Mouse (Mus musculus): Measurements from ENCODE around the gene Apol7e. TPM values are rescaled to one million over a fixed set of nuclear protein-coding genes. Genes with fewer than 3 reads are reported as not detected.
"Not testable (repeated sequence)": the region's sequence is repeated elsewhere in the genome, so short reads cannot be mapped to it uniquely, and the experiment has no call there.

The Apol7e gene
- polyA plus RNA-seq, 1 experiment: 0.54 TPM

- not testable (repeated sequence) for H3K9me3 ChIP-seq (replicated peaks; ENCODE audit: control insufficient read depth, insufficient read depth, low read length, poor library complexity, severe bottlenecking); H3K4me3 ChIP-seq (ENCODE audit: low read depth, low read length); H3K27ac ChIP-seq (ENCODE audit: insufficient read depth, low read length); H3K36me3 ChIP-seq (ENCODE audit: control insufficient read depth, insufficient read depth, low read length, poor library complexity, severe bottlenecking); H3K27me3 ChIP-seq (ENCODE audit: control insufficient read depth, insufficient read depth, low read length, poor library complexity, severe bottlenecking); H3K4me1 ChIP-seq (ENCODE audit: control insufficient read depth, insufficient read depth, low read length); H3K9ac ChIP-seq (ENCODE audit: low read depth, poor library complexity, severe bottlenecking)
Observed at GRCm38 (mm10) chr15:77728739-77729138, 30.1 kb downstream of the Apol7e start, which contains the start of gene Apol9b. Apol9b (plus strand) TSS chr15:77729039.

GRCm38 (mm10) chr15:77731605-77732004 lies 32.9 kb downstream of the Apol7e start:
- Histone ChIP-seq H3K4me1 (ENCODE audit: control insufficient read depth, insufficient read depth, low read length) (no peaks in the 10 kb centered on the region), H3K27ac (ENCODE audit: insufficient read depth, low read length) (no peak overlapping the region), H3K4me3 (ENCODE audit: low read depth, low read length) (no peak overlapping the region), H3K9ac (ENCODE audit: low read depth, poor library complexity, severe bottlenecking) (no peak overlapping the region), H3K9me3 (replicated peaks; ENCODE audit: control insufficient read depth, insufficient read depth, low read length, poor library complexity, severe bottlenecking) (no peaks in the 10 kb centered on the region), H3K27me3 (ENCODE audit: control insufficient read depth, insufficient read depth, low read length, poor library complexity, severe bottlenecking) (no peaks in the 10 kb centered on the region), H3K36me3 (ENCODE audit: control insufficient read depth, insufficient read depth, low read length, poor library complexity, severe bottlenecking) (no peaks in the 10 kb centered on the region)
- TF ChIP-seq EP300 (IDR thresholded peaks at IDR 0.05; ENCODE audit: insufficient read depth, low read depth, low read length): no peak
- TF ChIP-seq POLR2A (IDR thresholded peaks at IDR 0.05; ENCODE audit: insufficient read depth, low read length): no peak
- TF ChIP-seq CTCF (IDR thresholded peaks at IDR 0.05; ENCODE audit: low read depth, low read length): no peak

GRCm38 (mm10) chr15:77732851-77733250 lies 34.2 kb downstream of the Apol7e start:
- not testable (repeated sequence) for H3K4me1 ChIP-seq (ENCODE audit: control insufficient read depth, insufficient read depth, low read length); H3K36me3 ChIP-seq (ENCODE audit: control insufficient read depth, insufficient read depth, low read length, poor library complexity, severe bottlenecking); H3K4me3 ChIP-seq (ENCODE audit: low read depth, low read length); H3K9ac ChIP-seq (ENCODE audit: low read depth, poor library complexity, severe bottlenecking); H3K27me3 ChIP-seq (ENCODE audit: control insufficient read depth, insufficient read depth, low read length, poor library complexity, severe bottlenecking); H3K27ac ChIP-seq (ENCODE audit: insufficient read depth, low read length); H3K9me3 ChIP-seq (replicated peaks; ENCODE audit: control insufficient read depth, insufficient read depth, low read length, poor library complexity, severe bottlenecking)

- not testable (repeated sequence) for H3K27me3 ChIP-seq (ENCODE audit: control insufficient read depth, insufficient read depth, low read length, poor library complexity, severe bottlenecking); H3K4me3 ChIP-seq (ENCODE audit: low read depth, low read length); H3K9ac ChIP-seq (ENCODE audit: low read depth, poor library complexity, severe bottlenecking); H3K4me1 ChIP-seq (ENCODE audit: control insufficient read depth, insufficient read depth, low read length); H3K9me3 ChIP-seq (replicated peaks; ENCODE audit: control insufficient read depth, insufficient read depth, low read length, poor library complexity, severe bottlenecking); H3K36me3 ChIP-seq (ENCODE audit: control insufficient read depth, insufficient read depth, low read length, poor library complexity, severe bottlenecking); H3K27ac ChIP-seq (ENCODE audit: insufficient read depth, low read length)
Observed at GRCm38 (mm10) chr15:77733380-77733779, 34.7 kb downstream of the Apol7e start.

GRCm38 (mm10) chr15:77733903-77734302 lies 35.2 kb downstream of the Apol7e start:
- not testable (repeated sequence) for H3K27ac ChIP-seq (ENCODE audit: insufficient read depth, low read length); H3K27me3 ChIP-seq (ENCODE audit: control insufficient read depth, insufficient read depth, low read length, poor library complexity, severe bottlenecking); H3K36me3 ChIP-seq (ENCODE audit: control insufficient read depth, insufficient read depth, low read length, poor library complexity, severe bottlenecking); H3K4me1 ChIP-seq (ENCODE audit: control insufficient read depth, insufficient read depth, low read length); H3K4me3 ChIP-seq (ENCODE audit: low read depth, low read length); H3K9me3 ChIP-seq (replicated peaks; ENCODE audit: control insufficient read depth, insufficient read depth, low read length, poor library complexity, severe bottlenecking); H3K9ac ChIP-seq (ENCODE audit: low read depth, poor library complexity, severe bottlenecking)

- Histone ChIP-seq H3K9me3 (replicated peaks; ENCODE audit: control insufficient read depth, insufficient read depth, low read length, poor library complexity, severe bottlenecking) (no peaks in the 10 kb centered on the region), H3K9ac (ENCODE audit: low read depth, poor library complexity, severe bottlenecking) (no peak overlapping the region), H3K4me3 (ENCODE audit: low read depth, low read length) (no peak overlapping the region), H3K27ac (ENCODE audit: insufficient read depth, low read length) (no peak overlapping the region), H3K4me1 (ENCODE audit: control insufficient read depth, insufficient read depth, low read length) (no peaks in the 10 kb centered on the region), H3K27me3 (ENCODE audit: control insufficient read depth, insufficient read depth, low read length, poor library complexity, severe bottlenecking) (no peaks in the 10 kb centered on the region), H3K36me3 (ENCODE audit: control insufficient read depth, insufficient read depth, low read length, poor library complexity, severe bottlenecking) (no peaks in the 10 kb centered on the region)
- TF ChIP-seq CTCF (IDR thresholded peaks at IDR 0.05; ENCODE audit: low read depth, low read length): peak; percentile 25
- TF ChIP-seq POLR2A (IDR thresholded peaks at IDR 0.05; ENCODE audit: insufficient read depth, low read length): no peak
Observed at GRCm38 (mm10) chr15:77740511-77741297, 42.0 kb downstream of the Apol7e start.

- not testable (repeated sequence) for H3K9ac ChIP-seq (ENCODE audit: low read depth, poor library complexity, severe bottlenecking); H3K4me1 ChIP-seq (ENCODE audit: control insufficient read depth, insufficient read depth, low read length); H3K9me3 ChIP-seq (replicated peaks; ENCODE audit: control insufficient read depth, insufficient read depth, low read length, poor library complexity, severe bottlenecking); H3K27ac ChIP-seq (ENCODE audit: insufficient read depth, low read length); H3K4me3 ChIP-seq (ENCODE audit: low read depth, low read length); H3K36me3 ChIP-seq (ENCODE audit: control insufficient read depth, insufficient read depth, low read length, poor library complexity, severe bottlenecking); H3K27me3 ChIP-seq (ENCODE audit: control insufficient read depth, insufficient read depth, low read length, poor library complexity, severe bottlenecking)
Observed at GRCm38 (mm10) chr15:77741556-77741955, 42.9 kb downstream of the Apol7e start.

Measured in ES-Bruce4 (cell line).